Comparison of ENCODE assay signal across 8 mouse cellular contexts in the genomic region with DNA sequence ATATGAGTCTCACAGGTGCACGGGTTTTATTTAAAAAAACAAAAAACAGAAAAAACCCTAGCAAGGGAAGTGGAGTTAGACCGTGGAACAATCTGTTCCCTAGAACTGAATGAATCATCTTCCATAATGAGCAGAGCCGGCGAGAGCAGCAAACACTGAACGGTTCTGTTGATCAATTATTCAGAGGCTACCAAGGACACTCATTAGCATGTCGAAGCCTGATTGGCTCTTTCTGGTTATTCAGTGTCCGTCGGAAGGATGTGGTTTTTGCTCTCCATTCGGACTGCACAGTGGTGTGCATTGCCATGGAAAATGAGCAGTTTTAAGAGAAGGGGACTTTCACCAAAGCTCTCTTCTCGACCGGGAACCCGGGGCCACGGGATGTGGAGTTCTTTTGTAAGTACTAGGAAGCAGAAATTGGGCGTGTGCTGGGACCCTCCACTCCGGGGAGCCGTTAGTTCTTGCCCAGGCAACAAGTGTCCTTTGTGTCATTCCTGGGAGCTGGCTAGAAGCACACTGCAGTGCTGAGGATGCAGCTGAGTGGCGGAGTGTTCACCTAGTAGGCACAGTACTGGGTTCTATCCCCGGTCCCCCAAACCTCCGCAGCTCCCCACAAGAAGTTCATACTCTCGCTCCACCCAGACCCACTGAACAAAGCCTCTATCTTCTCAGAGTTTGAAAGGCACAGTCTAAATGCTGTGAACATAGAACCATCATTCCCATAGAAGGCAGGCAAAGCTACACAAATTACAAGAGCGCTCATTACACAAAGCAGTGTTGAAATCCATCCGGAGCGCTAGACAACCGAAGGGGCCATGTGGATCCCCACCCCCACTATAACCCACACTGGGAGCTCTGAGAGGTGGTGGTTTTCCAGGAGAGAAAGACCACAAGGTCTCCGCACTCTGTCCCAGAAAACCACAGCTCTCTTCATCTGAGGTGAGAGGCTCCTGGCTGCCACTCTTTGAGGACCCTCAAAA.
A peak's percentile ranks its signal among the peaks of the same experiment; 100 is the strongest.
DNase-seq lines count a peak whose midpoint lies in the region; ATAC-seq lines count a peak whose summit lies in the region.

No protein-coding gene starts in this region.

- H3K27me3 ChIP-seq in kidney, embryonic 15.5 days, result no peaks in the 10 kb centered on the region
- H3K27me3 ChIP-seq in hindbrain, embryonic 11.5 days (ENCODE audit: control insufficient read depth, insufficient read depth, low read length), result no peaks in the 10 kb centered on the region
- H3K27me3 ChIP-seq in midbrain, embryonic 11.5 days (ENCODE audit: control insufficient read depth, insufficient read depth, low read length), result no peaks in the 10 kb centered on the region
- H3K27me3 ChIP-seq in stomach, embryonic 15.5 days (replicated peaks), result no peaks in the 10 kb centered on the region

- peaks cover 5% of the 10 kb centered on the region; the same call in 1 of the 2 replicates for H3K4me1 ChIP-seq in kidney, embryonic 15.5 days
- no peaks in the 10 kb centered on the region; the same call in 1 of the 2 replicates for H3K4me1 ChIP-seq in hindbrain, embryonic 11.5 days (replicated peaks; ENCODE audit: control insufficient read depth, insufficient read depth, low read length)
- peaks cover 10% of the 10 kb centered on the region for H3K4me1 ChIP-seq in midbrain, embryonic 11.5 days (ENCODE audit: control insufficient read depth, insufficient read depth, low read length)
- no peaks in the 10 kb centered on the region; the same call in 1 of the 2 replicates for H3K4me1 ChIP-seq in stomach, embryonic 15.5 days

- no peaks in the 10 kb centered on the region for H3K9me3 ChIP-seq in kidney, embryonic 15.5 days (replicated peaks)
- no peaks in the 10 kb centered on the region for H3K9me3 ChIP-seq in hindbrain, embryonic 11.5 days (ENCODE audit: control insufficient read depth, low read length)
- H3K9me3 ChIP-seq in midbrain, embryonic 11.5 days (ENCODE audit: control insufficient read depth, low read length), result no peaks in the 10 kb centered on the region
- H3K9me3 ChIP-seq in stomach, embryonic 15.5 days, result no peaks in the 10 kb centered on the region

- H3K4me3 ChIP-seq in kidney, embryonic 15.5 days (replicated peaks), result no peak overlapping the region
- peak overlapping the region; percentile 11; the same call in 1 of the 2 replicates for H3K4me3 ChIP-seq in hindbrain, embryonic 11.5 days (ENCODE audit: low read depth, low read length)
- peak overlapping the region; percentile 13 for H3K4me3 ChIP-seq in midbrain, embryonic 11.5 days (ENCODE audit: low read depth, low read length)
- peak overlapping the region; percentile 13; the same call in 1 of the 2 replicates for H3K4me3 ChIP-seq in stomach, embryonic 15.5 days (replicated peaks)

- peak overlapping the region; percentile 36 for H3K4me2 ChIP-seq in kidney, embryonic 15.5 days
- peak overlapping the region; percentile 26 for H3K4me2 ChIP-seq in hindbrain, embryonic 11.5 days (replicated peaks; ENCODE audit: low read depth, low read length)
- H3K4me2 ChIP-seq in midbrain, embryonic 11.5 days, result peak overlapping the region; percentile 44
- peak overlapping the region; percentile 40 for H3K4me2 ChIP-seq in stomach, embryonic 15.5 days

- H3K9ac ChIP-seq in kidney, embryonic 15.5 days, result no peak overlapping the region
- peak overlapping the region; percentile 2; the same call in 1 of the 2 replicates for H3K9ac ChIP-seq in hindbrain, embryonic 11.5 days (ENCODE audit: low read depth, low read length)
- H3K9ac ChIP-seq in midbrain, embryonic 11.5 days (ENCODE audit: low read length), result peak overlapping the region; percentile 49
- H3K9ac ChIP-seq in stomach, embryonic 15.5 days, result no peak overlapping the region

- ATAC-seq in kidney, embryonic 15.5 days (replicated peaks; ENCODE audit: low FRiP score), result 0 out of 2 replicates have a peak, but pooled peaks have one; percentile 36
- ATAC-seq in common myeloid progenitor, adult 5-6 weeks (replicated peaks; ENCODE audit: low read depth, poor library complexity, severe bottlenecking), result peak; percentile 66
- peak; percentile 96 for ATAC-seq in hindbrain, embryonic 11.5 days (ENCODE audit: low FRiP score)
- peak; percentile 96 for ATAC-seq in midbrain, embryonic 11.5 days (ENCODE audit: low FRiP score)
- peak; percentile 65; the same call in 1 of the 2 replicates for ATAC-seq in stomach, embryonic 15.5 days (ENCODE audit: insufficient read depth, low FRiP score, low read depth)

- no peak overlapping the region for H3K27ac ChIP-seq in kidney, embryonic 15.5 days
- peak overlapping the region; percentile 65 for H3K27ac ChIP-seq in hindbrain, embryonic 11.5 days (ENCODE audit: low read depth, low read length)
- H3K27ac ChIP-seq in midbrain, embryonic 11.5 days (ENCODE audit: low read depth, low read length), result peak overlapping the region; percentile 78
- H3K27ac ChIP-seq in stomach, embryonic 15.5 days, result no peak overlapping the region

- H3K36me3 ChIP-seq in kidney, embryonic 15.5 days, result no peaks in the 10 kb centered on the region
- no peaks in the 10 kb centered on the region for H3K36me3 ChIP-seq in hindbrain, embryonic 11.5 days (ENCODE audit: control insufficient read depth, insufficient read depth, low read length)
- no peaks in the 10 kb centered on the region for H3K36me3 ChIP-seq in midbrain, embryonic 11.5 days (ENCODE audit: control insufficient read depth, insufficient read depth, low read length)
- no peaks in the 10 kb centered on the region for H3K36me3 ChIP-seq in stomach, embryonic 15.5 days

- no peak for DNase-seq in kidney, adult 11 months
- DNase-seq in hindbrain, embryonic 11.5 days (ENCODE audit: low spot score), result peak; percentile 64
- peak; percentile 57 to 79 for DNase-seq in left cerebral cortex, adult 8-10 months (ENCODE audit: low spot score in 2 of 2)
- peak; percentile 95 for DNase-seq in midbrain, embryonic 11.5 days (ENCODE audit: low spot score, missing footprints)
- no peak for DNase-seq in spleen, postnatal 14 days (ENCODE audit: low spot score in 2 of 2)

- 67% methylated on average over 25 of the region's 25 CpGs for WGBS in kidney, embryonic 15.5 days
- WGBS in hindbrain, embryonic 11.5 days, result 45% methylated on average over 25 of the region's 25 CpGs
- WGBS in midbrain, embryonic 11.5 days, result 42% methylated on average over 25 of the region's 25 CpGs
- 53% methylated on average over 25 of the region's 25 CpGs for WGBS in stomach, embryonic 15.5 days

Comparison
In these comparisons a context has a peak if more than half of its experiments do, and no peak if none do; other contexts are left out.
1. ATAC-seq: peak in every context shown above with its lines; median percentile 96 in hindbrain, embryonic 11.5 days; 96 in midbrain, embryonic 11.5 days; 66 in common myeloid progenitor, adult 5-6 weeks; 65 in stomach, embryonic 15.5 days; 36 in kidney, embryonic 15.5 days.
2. H3K27ac ChIP-seq: peak in hindbrain, embryonic 11.5 days (single experiment) and midbrain, embryonic 11.5 days (single experiment); none in kidney, embryonic 15.5 days (single experiment) and stomach, embryonic 15.5 days (single experiment).
3. H3K9ac ChIP-seq: peak in hindbrain, embryonic 11.5 days (single experiment) and midbrain, embryonic 11.5 days (single experiment); none in kidney, embryonic 15.5 days (single experiment) and stomach, embryonic 15.5 days (single experiment).
4. DNase-seq: peak in hindbrain, embryonic 11.5 days (single experiment), left cerebral cortex, adult 8-10 months (2 of 2) and midbrain, embryonic 11.5 days (single experiment); none in kidney, adult 11 months (single experiment) and spleen, postnatal 14 days (0 of 2).
5. Peak in every context shown above with its lines, with median percentiles within 50 percentile points of each other: H3K4me2 ChIP-seq.